Mouse (Mus musculus) liver, postnatal 0 days (tissue): Measurements from ENCODE around the gene Mdm2.

Experiments used
- CTCF ChIP-seq: sonication (generic); IDR thresholded peaks from 2 replicates; pipeline ENCODE4 v1.5.1; 2016; ENCODE audit warnings: antibody characterized with exemption, low read depth
- EP300 ChIP-seq: IDR thresholded peaks from 2 replicates; pipeline ENCODE4 v1.6.1; 2016; ENCODE audit warnings: antibody characterized with exemption, low read depth, mild to moderate bottlenecking

GRCm38 (mm10) chr10:117687577-117687976, 23.0 kb downstream of the Mdm2 start:
- TF ChIP-seq EP300 = no peak
- no peak for TF ChIP-seq CTCF
